Mouse (Mus musculus) brain, adult 2 months (tissue): Measurements from ENCODE around the gene Wtip.
"Not testable (repeated sequence)": the region's sequence is repeated elsewhere in the genome, so short reads cannot be mapped to it uniquely, and the experiment has no call there.

Experiments
- DNase-seq: peaks from one replicate; pipeline ENCODE4 v3.0.0; 2011; ENCODE audit warnings: low read depth, low spot score

The Wtip gene

GRCm38 (mm10) chr7:34133117-34133762, at the start of gene Wtip:
Gene Wtip, minus strand, starts transcription at chr7:34133268.
- peak; percentile 68 for DNase-seq

- not testable (repeated sequence) for DNase-seq
Measured at GRCm38 (mm10) chr7:34176241-34176640, 43.2 kb upstream of the Wtip start.

GRCm38 (mm10) chr7:34172251-34172650, 39.2 kb upstream of the Wtip start:
- no peak for DNase-seq

- DNase-seq: no peak
Measured at GRCm38 (mm10) chr7:34169454-34169853, 36.4 kb upstream of the Wtip start, which contains the start of gene Uba2. Gene Uba2, minus strand, starts transcription at chr7:34169599.

- DNase-seq: peak; percentile 93
Measured at GRCm38 (mm10) chr7:34168470-34169251, 35.6 kb upstream of the Wtip start.

GRCm38 (mm10) chr7:34167766-34168469, 34.9 kb upstream of the Wtip start:
- peak; percentile 18 for DNase-seq

- peak; percentile 44 for DNase-seq
Measured at GRCm38 (mm10) chr7:34166850-34167249, 33.8 kb upstream of the Wtip start.

GRCm38 (mm10) chr7:34165999-34166398, 32.9 kb upstream of the Wtip start:
- DNase-seq: no peak

- DNase-seq: no peak
Measured at GRCm38 (mm10) chr7:34164671-34165070, 31.6 kb upstream of the Wtip start.

- DNase-seq: no peak
Measured at GRCm38 (mm10) chr7:34159167-34159566, 26.1 kb upstream of the Wtip start.

- DNase-seq: peak; percentile 19
Measured at GRCm38 (mm10) chr7:34157994-34158393, 24.9 kb upstream of the Wtip start.

GRCm38 (mm10) chr7:34147193-34147592, 14.1 kb upstream of the Wtip start:
- DNase-seq: no peak

- peak; percentile 68 for DNase-seq
Measured at GRCm38 (mm10) chr7:34141123-34141522, 8.1 kb upstream of the Wtip start.

GRCm38 (mm10) chr7:34139493-34139892, 6.4 kb upstream of the Wtip start:
- no peak for DNase-seq

- DNase-seq: no peak
Measured at GRCm38 (mm10) chr7:34134336-34134735, 1.3 kb upstream of the Wtip start.

- no peak for DNase-seq
Measured at GRCm38 (mm10) chr7:34132355-34133079, 551 bp downstream of the Wtip start.

- no peak for DNase-seq
Measured at GRCm38 (mm10) chr7:34131959-34132354, 1.1 kb downstream of the Wtip start.

- peak; percentile 61 for DNase-seq
Measured at GRCm38 (mm10) chr7:34131118-34131517, 1.9 kb downstream of the Wtip start.

GRCm38 (mm10) chr7:34126291-34126690, 6.8 kb downstream of the Wtip start:
- no peak for DNase-seq

GRCm38 (mm10) chr7:34125346-34125745, 7.7 kb downstream of the Wtip start:
- DNase-seq: no peak

GRCm38 (mm10) chr7:34122987-34123720, 9.9 kb downstream of the Wtip start:
- peak; percentile 79 for DNase-seq
